Comparison of ENCODE assay signal across 8 mouse cellular contexts in the genomic region with DNA sequence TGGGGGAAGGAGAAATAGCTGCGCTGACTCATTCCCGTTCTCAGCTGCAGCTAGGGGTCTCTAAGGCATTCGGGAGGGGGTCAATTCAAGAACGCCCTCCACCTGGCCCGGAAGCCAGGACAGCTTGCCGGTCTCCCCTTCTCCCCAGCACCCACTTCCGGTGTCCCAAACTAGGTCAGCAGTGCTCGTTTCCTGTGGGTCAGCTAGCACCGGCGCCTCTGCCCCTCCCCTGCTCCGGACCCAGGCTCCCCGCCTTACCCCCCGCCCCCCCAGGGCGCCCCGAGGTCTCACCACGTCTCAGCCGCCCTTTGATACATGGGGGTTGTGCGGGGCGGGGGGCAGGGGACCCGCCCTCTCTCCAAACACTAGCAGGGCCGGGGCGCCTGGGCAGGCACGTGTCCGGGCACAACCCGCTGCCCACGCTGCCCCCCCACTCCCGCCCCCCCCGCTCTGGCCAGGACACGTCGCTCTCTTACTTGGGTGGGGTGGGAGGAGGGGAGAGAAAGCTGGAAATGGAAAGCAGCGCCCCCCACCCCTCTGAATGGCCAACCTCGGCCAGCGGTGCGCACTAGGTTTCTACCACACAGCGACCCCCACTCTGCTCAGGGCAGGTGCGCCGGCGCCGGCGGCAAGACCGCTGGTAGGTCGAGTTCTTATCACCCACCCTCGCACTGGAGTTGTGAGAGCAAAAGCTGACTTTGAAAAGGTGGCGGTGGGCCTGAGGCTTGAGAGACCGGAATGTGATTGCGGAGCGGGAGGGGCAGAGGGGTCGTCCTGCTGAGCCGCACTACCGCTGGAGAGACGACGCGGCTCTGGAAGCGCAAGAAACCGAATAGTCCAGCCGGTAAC. TPM values are rescaled to one million over a fixed set of nuclear protein-coding genes. Genes with fewer than 3 reads are reported as not detected.
DNase-seq lines count a peak whose midpoint lies in the region; ATAC-seq and TF ChIP-seq lines count a peak whose summit lies in the region.

No protein-coding gene starts in this region.

- TF ChIP-seq CTCF in kidney, postnatal 0 days (IDR thresholded peaks at IDR 0.05; ENCODE audit: low read depth): no peak
- TF ChIP-seq CTCF in testis, adult 2 months (IDR thresholded peaks at IDR 0.05; ENCODE audit: control insufficient read depth, insufficient read depth, insufficient replicate concordance, low read depth, low read length): no peak

- TF ChIP-seq POLR2A in testis, adult 2 months (IDR thresholded peaks at IDR 0.05; ENCODE audit: control insufficient read depth, low read depth, low read length): no peak

- ATAC-seq in heart, embryonic 13.5 days (ENCODE audit: extremely low read depth, insufficient number of reproducible peaks, low FRiP score, low TSS enrichment): no peak
- ATAC-seq in kidney, postnatal 0 days (replicated peaks; ENCODE audit: low FRiP score, low read depth): no peak

- H3K36me3 ChIP-seq in heart, embryonic 13.5 days: no peaks in the 10 kb centered on the region
- H3K36me3 ChIP-seq in kidney, postnatal 0 days (ENCODE audit: insufficient read depth, low read length): no peaks in the 10 kb centered on the region
- H3K36me3 ChIP-seq in testis, adult 2 months (ENCODE audit: control insufficient read depth, insufficient read depth, low read length): no peaks in the 10 kb centered on the region

- H3K27ac ChIP-seq in heart, embryonic 13.5 days (replicated peaks): peak overlapping the region; percentile 77
- H3K27ac ChIP-seq in kidney, postnatal 0 days: peak overlapping the region; percentile 88
- H3K27ac ChIP-seq in testis, adult 2 months (ENCODE audit: control insufficient read depth, insufficient read depth, low read depth, low read length): peak overlapping the region; percentile 88

- H3K4me2 ChIP-seq in heart, embryonic 13.5 days: peak overlapping the region; percentile 97
- H3K4me2 ChIP-seq in kidney, postnatal 0 days (ENCODE audit: low read length): peak overlapping the region; percentile 99

- H3K27me3 ChIP-seq in heart, embryonic 13.5 days (replicated peaks): no peaks in the 10 kb centered on the region
- H3K27me3 ChIP-seq in kidney, postnatal 0 days (ENCODE audit: insufficient read depth, low read length): no peaks in the 10 kb centered on the region
- no peaks in the 10 kb centered on the region for H3K27me3 ChIP-seq in testis, adult 2 months (ENCODE audit: control insufficient read depth, insufficient read depth, low read length)

- H3K9me3 ChIP-seq in heart, embryonic 13.5 days: no peaks in the 10 kb centered on the region
- no peaks in the 10 kb centered on the region for H3K9me3 ChIP-seq in kidney, postnatal 0 days (replicated peaks; ENCODE audit: low read length)

- WGBS in heart, embryonic 13.5 days: 1% methylated on average over 53 of the region's 56 CpGs
- WGBS in kidney, postnatal 0 days: under 1% methylated on average over 56 of the region's 56 CpGs

- H3K4me1 ChIP-seq in heart, embryonic 13.5 days: peaks cover 59% of the 10 kb centered on the region
- H3K4me1 ChIP-seq in kidney, postnatal 0 days (replicated peaks; ENCODE audit: insufficient read depth, low read length): peaks cover 33% of the 10 kb centered on the region
- peaks cover 25% of the 10 kb centered on the region for H3K4me1 ChIP-seq in testis, adult 2 months (ENCODE audit: control insufficient read depth, insufficient read depth, low read length)

- DNase-seq in 3T3-L1 (ENCODE audit: low read depth, low spot score) (peak; percentile 83), MN1 (ENCODE audit: low spot score) (peak; percentile 74)
- peak; percentile 69 for DNase-seq in embryo, embryonic 11 days
- peak; percentile 63 for DNase-seq in kidney, postnatal 0 days (ENCODE audit: low spot score)
- peak; percentile 34 for DNase-seq in mesoderm, embryonic 11.5 days (ENCODE audit: low read depth, low spot score)
- no peak for DNase-seq in left cerebral cortex, adult 11 months (ENCODE audit: low spot score)

- peak overlapping the region; percentile 92 for H3K9ac ChIP-seq in heart, embryonic 13.5 days
- H3K9ac ChIP-seq in kidney, postnatal 0 days (ENCODE audit: low read depth, low read length): peak overlapping the region; percentile 76

- H3K4me3 ChIP-seq in heart, embryonic 13.5 days: peak overlapping the region; percentile 76
- H3K4me3 ChIP-seq in kidney, postnatal 0 days (replicated peaks; ENCODE audit: low read depth, low read length): peak overlapping the region; percentile 51
- H3K4me3 ChIP-seq in testis, adult 2 months (ENCODE audit: control insufficient read depth, low read depth, low read length): peak overlapping the region; percentile 88

RNA-seq across cellular contexts. Expression of a gene that starts 2.7 kb away (rescaled TPM):
- 1.9 and 2.1 TPM in 2 replicates for polyA plus RNA-seq in heart, embryonic 13.5 days (2015; fragmentation: Nextera tagmentation; extraction: Ambion mirVana)
- 4.3 TPM in 2 replicates for polyA plus RNA-seq in kidney, postnatal 0 days (2015; fragmentation: Nextera tagmentation; extraction: Ambion mirVana)
- polyA plus RNA-seq in testis, adult 2 months (2012; rRNA removed): 4.4 and 5.9 TPM in 2 replicates

RNA-seq across cellular contexts. Expression of a gene that starts 10.7 kb away (rescaled TPM):
- polyA plus RNA-seq in heart, embryonic 13.5 days (2015; fragmentation: Nextera tagmentation; extraction: Ambion mirVana): 0.75 TPM in 1 of 2 replicates, not detected in the other
- 0.16 TPM in 1 of 2 replicates, not detected in the other for polyA plus RNA-seq in kidney, postnatal 0 days (2015; fragmentation: Nextera tagmentation; extraction: Ambion mirVana)
- polyA plus RNA-seq in testis, adult 2 months (2012; rRNA removed): not detected in 2 replicates

RNA-seq across cellular contexts. Expression of a gene that starts 19.8 kb away (rescaled TPM):
- 30.3 and 32.0 TPM in 2 replicates for polyA plus RNA-seq in heart, embryonic 13.5 days (2015; fragmentation: Nextera tagmentation; extraction: Ambion mirVana)
- 28.8 and 29.8 TPM in 2 replicates for polyA plus RNA-seq in kidney, postnatal 0 days (2015; fragmentation: Nextera tagmentation; extraction: Ambion mirVana)
- 67.6 and 71.8 TPM in 2 replicates for polyA plus RNA-seq in testis, adult 2 months (2012; rRNA removed)

RNA-seq across cellular contexts. Expression of a gene that starts 26.3 kb away (rescaled TPM):
- polyA plus RNA-seq in heart, embryonic 13.5 days (2015; fragmentation: Nextera tagmentation; extraction: Ambion mirVana): 339 and 400 TPM in 2 replicates
- 315 and 326 TPM in 2 replicates for polyA plus RNA-seq in kidney, postnatal 0 days (2015; fragmentation: Nextera tagmentation; extraction: Ambion mirVana)
- polyA plus RNA-seq in testis, adult 2 months (2012; rRNA removed): 14.7 and 16.5 TPM in 2 replicates

RNA-seq across cellular contexts. Expression of a gene that starts 26.4 kb away (rescaled TPM):
- polyA plus RNA-seq in heart, embryonic 13.5 days (2015; fragmentation: Nextera tagmentation; extraction: Ambion mirVana): 63.4 and 66.1 TPM in 2 replicates
- polyA plus RNA-seq in kidney, postnatal 0 days (2015; fragmentation: Nextera tagmentation; extraction: Ambion mirVana): 72.0 and 73.2 TPM in 2 replicates
- 15.7 and 17.3 TPM in 2 replicates for polyA plus RNA-seq in testis, adult 2 months (2012; rRNA removed)
